Mouse (Mus musculus) heart, postnatal 0 days (tissue): ENCODE measurements around the gene Kcnh7. TPM values are rescaled to one million over a fixed set of nuclear protein-coding genes. Genes with fewer than 3 reads are reported as not detected.

ENCODE experiments used
- ATAC-seq: fragments of 200-750 bp; cut with Nextera tagmentation; 2 replicates; pipeline ENCODE4 v1.8.0; 2017; ENCODE audit warnings: low read depth, moderate number of reproducible peaks, moderate library complexity; ENCODE audit not compliant: insufficient read depth
- DNase-seq: peaks from one replicate; pipeline ENCODE4 v3.0.0-alpha.2; 2016; ENCODE audit warnings: low spot score
- H3K27ac ChIP-seq: fragments of 300-500 bp; sonication (generic); 2 replicates; pipeline ENCODE4 v1.5.1; 2014; ENCODE audit warnings: low read depth, mild to moderate bottlenecking
- H3K27me3 ChIP-seq: fragments of 300-500 bp; sonication (generic); 2 replicates; pipeline ENCODE4 v1.6.1; 2014; ENCODE audit warnings: low read length, mixed read lengths; ENCODE audit not compliant: control insufficient read depth, insufficient read depth
- H3K36me3 ChIP-seq: fragments of 300-500 bp; sonication (generic); replicated peaks from 2 replicates; pipeline ENCODE4 v1.6.1; 2014; ENCODE audit warnings: low read length, mixed read lengths; ENCODE audit not compliant: control insufficient read depth, insufficient read depth
- H3K4me1 ChIP-seq: fragments of 300-500 bp; sonication (generic); 2 replicates; pipeline ENCODE4 v1.6.1; 2014; ENCODE audit warnings: antibody characterized with exemption; ENCODE audit not compliant: control insufficient read depth, insufficient read depth
- H3K4me2 ChIP-seq: fragments of 300-500 bp; sonication (generic); 2 replicates; pipeline ENCODE4 v1.6.1; 2014; ENCODE audit warnings: low read depth, mild to moderate bottlenecking, low read length, moderate library complexity
- H3K4me3 ChIP-seq: fragments of 300-500 bp; sonication (generic); 2 replicates; pipeline ENCODE4 v1.5.1; 2014; ENCODE audit warnings: low read depth, low read length
- H3K9ac ChIP-seq: fragments of 300-500 bp; sonication (generic); replicated peaks from 2 replicates; pipeline ENCODE4 v1.6.1; 2014; ENCODE audit warnings: low read depth, low read length, mixed read lengths
- H3K9me3 ChIP-seq: fragments of 300-500 bp; sonication (generic); replicated peaks from 2 replicates; pipeline ENCODE4 v1.6.1; 2016; ENCODE audit warnings: low read length; ENCODE audit not compliant: control insufficient read depth
- CTCF ChIP-seq: IDR thresholded peaks from 2 replicates; pipeline ENCODE4 v1.5.1; 2016; ENCODE audit warnings: antibody characterized with exemption, control low read depth, low read depth
- EP300 ChIP-seq: IDR thresholded peaks from 2 replicates; pipeline ENCODE4 v1.6.1; 2016; ENCODE audit warnings: antibody characterized with exemption, low read depth
- WGBS: fragments of 180-500 bp; shearing (Covaris S2); extraction: QIAGEN DNeasy Blood & Tissue Kit; methylation state at CpG from one replicate; pipeline ENCODE4 v1.1.7; 2014; 5-methylcytosine and 5-hydroxymethylcytosine counted together
- polyA plus RNA-seq: library from polyadenylated mRNA; unstranded; fragments of >200 nt; fragmentation: Nextera tagmentation; extraction: Ambion mirVana; gene quantifications from 2 replicates; pipeline ENCODE4 v1.2.1, GENCODE M21; 2015
- total RNA-seq: library from RNA; depleted of rRNA; stranded (reverse); fragments of >200 nt; gene quantifications from 2 replicates; pipeline ENCODE4 v1.2.3, GENCODE M21; 2014; ENCODE audit warnings: low replicate concordance

Kcnh7 gene
- total and polyA plus RNA-seq, 2 experiments from 2014 or later = 0.31 to 1.9 TPM

GRCm38 (mm10) chr2:62681667-62682066, 502.4 kb downstream of the Kcnh7 start:
- H3K36me3 ChIP-seq = no peaks in the 10 kb centered on the region
- no peaks in the 10 kb centered on the region for H3K27me3 ChIP-seq
- TF ChIP-seq CTCF (no peak), EP300 (no peak)
- WGBS = 36% methylated on average over 8 of the region's 8 CpGs
- H3K4me3 ChIP-seq = peak overlapping the region; percentile 19; the same call in 1 of the 2 replicates
- ATAC-seq = peak; percentile 97
- H3K9me3 ChIP-seq = no peaks in the 10 kb centered on the region
- H3K4me2 ChIP-seq = peak overlapping the region; percentile 53
- H3K27ac ChIP-seq = peak overlapping the region; percentile 75
- no peaks in the 10 kb centered on the region for H3K4me1 ChIP-seq
- peak overlapping the region; percentile 28; the same call in 1 of the 2 replicates for H3K9ac ChIP-seq
- peak; percentile 81 for DNase-seq

DNA sequence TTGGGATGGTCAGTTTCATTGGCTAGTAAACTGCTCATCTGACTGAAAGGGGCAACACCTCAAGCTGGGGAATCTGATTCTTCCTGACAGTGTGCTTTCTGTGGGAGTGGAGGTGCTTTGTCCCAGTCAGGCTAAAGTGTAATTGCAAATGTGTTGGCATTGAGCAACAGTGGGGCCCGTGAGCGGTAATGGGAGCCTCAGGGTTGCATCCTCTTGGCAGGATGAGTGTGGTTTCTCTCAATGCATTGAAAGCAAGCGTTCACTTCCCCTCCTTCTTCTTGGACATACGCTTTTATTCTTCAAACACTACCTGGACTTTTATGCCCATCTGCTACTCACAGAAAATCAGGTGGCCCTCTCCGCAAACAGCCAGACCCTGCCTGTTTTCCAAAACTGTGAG, 511.3 kb downstream of the Kcnh7 start:
- H3K36me3 ChIP-seq = no peaks in the 10 kb centered on the region
- no peak overlapping the region for H3K9ac ChIP-seq
- TF ChIP-seq EP300 = no peak
- no peak for TF ChIP-seq CTCF
- 88% methylated on average over 5 of the region's 5 CpGs for WGBS
- H3K4me1 ChIP-seq = no peaks in the 10 kb centered on the region
- no peaks in the 10 kb centered on the region for H3K9me3 ChIP-seq
- no peak overlapping the region for H3K4me2 ChIP-seq
- DNase-seq (no peak), ATAC-seq (no peak)
- H3K4me3 ChIP-seq = no peak overlapping the region
- H3K27me3 ChIP-seq = no peaks in the 10 kb centered on the region
- H3K27ac ChIP-seq = no peak overlapping the region

GRCm38 (mm10) chr2:62670767-62671166, 513.3 kb downstream of the Kcnh7 start:
- H3K4me2 ChIP-seq = no peak overlapping the region
- no peaks in the 10 kb centered on the region for H3K4me1 ChIP-seq
- 70% methylated on average over 4 of the region's 4 CpGs for WGBS
- no peaks in the 10 kb centered on the region for H3K9me3 ChIP-seq
- no peaks in the 10 kb centered on the region for H3K36me3 ChIP-seq
- no peak overlapping the region for H3K27ac ChIP-seq
- no peaks in the 10 kb centered on the region for H3K27me3 ChIP-seq
- H3K9ac ChIP-seq = no peak overlapping the region
- DNase-seq = no peak
- H3K4me3 ChIP-seq = no peak overlapping the region
- no peak for ATAC-seq
- no peak for TF ChIP-seq CTCF
- TF ChIP-seq EP300 = no peak

DNA sequence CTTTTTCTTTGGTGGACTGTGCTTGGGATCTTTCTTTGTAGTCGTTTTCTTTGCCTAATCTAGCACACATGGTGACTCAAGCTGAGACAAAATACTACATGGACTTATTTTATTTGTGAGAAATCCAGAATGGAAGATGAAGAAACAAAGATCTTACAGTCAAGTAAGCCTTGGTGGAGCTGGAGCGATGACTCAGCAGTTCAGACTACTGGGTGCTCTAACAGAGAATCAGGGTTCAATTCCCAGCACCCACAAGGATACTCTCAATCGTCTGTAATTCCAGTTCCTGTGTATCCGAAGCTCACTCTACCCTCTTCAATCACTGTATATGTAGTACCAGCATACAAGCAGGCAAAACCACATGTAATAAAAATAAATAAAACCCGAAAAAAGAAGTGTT, 513.8 kb downstream of the Kcnh7 start:
- no peak for TF ChIP-seq EP300
- no peak for TF ChIP-seq CTCF
- WGBS = 78% methylated on average over 5 of the region's 5 CpGs
- ATAC-seq = no peak

DNA sequence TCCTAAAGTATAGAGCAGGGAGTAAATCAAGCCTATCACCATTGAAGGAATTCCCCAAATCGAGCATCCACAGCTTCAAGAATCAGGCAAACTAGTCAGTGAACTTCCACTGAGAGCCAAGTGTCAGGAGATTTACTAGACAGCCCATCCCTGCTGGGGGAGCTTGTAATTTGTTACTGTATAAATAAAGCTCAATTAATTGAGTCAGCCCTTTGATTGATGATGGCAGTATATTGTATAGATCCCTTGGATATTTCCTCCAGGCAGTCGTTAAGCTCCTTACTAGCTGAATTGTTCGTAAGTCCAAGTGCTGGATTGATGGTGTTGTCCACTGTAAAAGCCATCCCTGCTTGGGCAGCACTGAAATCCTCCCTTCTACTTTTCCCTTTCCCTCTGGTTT, 514.2 kb downstream of the Kcnh7 start:
- TF ChIP-seq EP300 = no peak
- TF ChIP-seq CTCF = no peak
- Histone ChIP-seq H3K27me3 (no peaks in the 10 kb centered on the region), H3K4me1 (no peaks in the 10 kb centered on the region), H3K9ac (no peak overlapping the region), H3K4me3 (no peak overlapping the region), H3K27ac (no peak overlapping the region), H3K4me2 (no peak overlapping the region), H3K9me3 (no peaks in the 10 kb centered on the region), H3K36me3 (no peaks in the 10 kb centered on the region)
- ATAC-seq = no peak
- no peak for DNase-seq
- 86% methylated on average over 3 of the region's 3 CpGs for WGBS

More for the DNA sequence above, 513.8 kb downstream of the Kcnh7 start:
- H3K9ac ChIP-seq = no peak overlapping the region
- no peaks in the 10 kb centered on the region for H3K27me3 ChIP-seq
- H3K4me2 ChIP-seq = no peak overlapping the region
- DNase-seq = no peak
- no peaks in the 10 kb centered on the region for H3K36me3 ChIP-seq
- no peaks in the 10 kb centered on the region for H3K4me1 ChIP-seq
- H3K4me3 ChIP-seq = no peak overlapping the region
- H3K27ac ChIP-seq = no peak overlapping the region
- no peaks in the 10 kb centered on the region for H3K9me3 ChIP-seq

- Histone ChIP-seq H3K4me2 (peak overlapping the region; percentile 73; the same call in 1 of the 2 replicates), H3K9ac (no peak overlapping the region), H3K27ac (peak overlapping the region; percentile 48; the same call in 1 of the 2 replicates), H3K9me3 (no peaks in the 10 kb centered on the region), H3K27me3 (no peaks in the 10 kb centered on the region), H3K4me1 (no peaks in the 10 kb centered on the region), H3K4me3 (no peak overlapping the region), H3K36me3 (no peaks in the 10 kb centered on the region)
- DNase-seq (no peak), ATAC-seq (no peak)
- 31% methylated on average over 1 of the region's 1 CpGs for WGBS
- TF ChIP-seq EP300 = no peak
- no peak for TF ChIP-seq CTCF
Observed at GRCm38 (mm10) chr2:62665536-62665935, 518.6 kb downstream of the Kcnh7 start.
